Mouse (Mus musculus) G1E (cell line): ENCODE measurements around the gene Cenpa. TPM values are rescaled to one million over a fixed set of nuclear protein-coding genes. Genes with fewer than 3 reads are reported as not detected.

Experiments used
- ATAC-seq: 2 replicates; pipeline ENCODE4 v1.8.0; 2016; ENCODE audit warnings: mild to moderate bottlenecking; ENCODE audit not compliant: insufficient number of reproducible peaks, poor library complexity, low FRiP score, severe bottlenecking; ENCODE audit errors: extremely low read depth
- DNase-seq: peaks from one replicate; pipeline ENCODE4 v3.0.0; 2012; ENCODE audit warnings: low spot score
- H3K27me3 ChIP-seq: 2 replicates; pipeline ENCODE4 v1.6.1; 2012; ENCODE audit warnings: mild to moderate bottlenecking, low read length, inconsistent platforms; ENCODE audit not compliant: insufficient read depth
- H3K36me3 ChIP-seq: replicated peaks from 2 replicates; pipeline ENCODE3; 2012; ENCODE audit warnings: mild to moderate bottlenecking, inconsistent platforms
- H3K4me1 ChIP-seq: 2 replicates; pipeline ENCODE4 v1.6.1; 2012; ENCODE audit warnings: low read depth, low read length, inconsistent platforms, mixed read lengths; ENCODE audit not compliant: insufficient read depth
- H3K4me3 ChIP-seq: 2 replicates; pipeline ENCODE4 v1.5.1; 2012; ENCODE audit warnings: low read depth, mild to moderate bottlenecking, inconsistent platforms, low read length, moderate library complexity, mixed read lengths
- H3K9me3 ChIP-seq: replicated peaks from 2 replicates; pipeline ENCODE4 v1.6.1; 2012; ENCODE audit warnings: inconsistent platforms
- CTCF ChIP-seq: IDR thresholded peaks from 2 replicates; pipeline ENCODE4 v1.5.1; 2012; ENCODE audit warnings: low read depth, low read length, inconsistent platforms, mixed read lengths
- GATA1 ChIP-seq: IDR thresholded peaks from 2 replicates; pipeline ENCODE4 v1.6.1; 2012; ENCODE audit warnings: borderline replicate concordance, low read length, inconsistent platforms, mixed read lengths
- GATA2 ChIP-seq: IDR thresholded peaks from 2 replicates; pipeline ENCODE4 v1.6.1; 2012; ENCODE audit warnings: low read depth, low read length, inconsistent platforms, borderline replicate concordance
- POLR2AphosphoS5 ChIP-seq: IDR thresholded peaks from 2 replicates; pipeline ENCODE4 v1.6.1; 2012; ENCODE audit warnings: low read depth, low read length, inconsistent platforms; ENCODE audit not compliant: insufficient replicate concordance
- TAL1 ChIP-seq: conservative IDR thresholded peaks from 2 replicates; pipeline ENCODE4 v1.6.1; 2012; ENCODE audit warnings: low read depth, low read length, inconsistent platforms, mixed read lengths
- polyA plus RNA-seq: library from polyadenylated mRNA; stranded (reverse); fragments of >175 nt; gene quantifications from 2 replicates; pipeline ENCODE4 v1.2.3, GENCODE M21; 2012
- total RNA-seq, 2 experiments: library from RNA; stranded (forward) in 1 of 2; stranded (reverse) in 1 of 2; fragments of 200-1000 nt in 1 of 2; fragments of >200 nt in 1 of 2; fragmentation: Nextera tagmentation in 1 of 2; gene quantifications; 2 replicates each; pipeline ENCODE4 v1.2.3; 2014 to 2017

The Cenpa gene
- total and polyA plus RNA-seq, 3 experiments: 113 to 307 (median 203) TPM

DNA sequence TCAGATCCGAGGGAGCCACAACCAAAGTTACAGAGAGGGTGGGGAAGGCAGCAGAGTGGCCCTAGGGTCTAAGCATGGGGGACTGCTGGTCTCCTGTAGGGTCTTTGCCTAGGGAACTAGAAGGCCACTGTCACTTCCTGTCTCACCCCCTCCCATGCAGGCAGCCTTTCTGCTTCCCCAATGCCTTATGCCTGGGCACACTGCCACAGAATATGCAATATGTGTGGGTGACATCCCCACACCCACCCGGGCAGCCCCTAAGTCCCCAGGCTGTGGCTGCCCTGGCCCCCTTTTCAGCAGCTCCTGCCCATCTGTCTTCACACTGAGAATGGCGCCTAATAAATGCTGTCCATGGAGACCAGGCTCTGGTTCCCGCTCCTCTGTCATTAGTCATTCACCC, 41.7 kb upstream of the Cenpa start:
- no peak overlapping the region for H3K4me3 ChIP-seq
- no peaks in the 10 kb centered on the region; the same call in 1 of the 2 replicates for H3K4me1 ChIP-seq
- DNase-seq: no peak
- H3K9me3 ChIP-seq: no peaks in the 10 kb centered on the region; the same call in 1 of the 2 replicates
- no peak for TF ChIP-seq GATA2
- TF ChIP-seq POLR2AphosphoS5: no peak
- no peak for TF ChIP-seq CTCF
- TF ChIP-seq GATA1: no peak
- TF ChIP-seq TAL1: no peak
- peaks cover 26% of the 10 kb centered on the region for H3K27me3 ChIP-seq
- H3K36me3 ChIP-seq: no peaks in the 10 kb centered on the region
- ATAC-seq: no peak

DNA sequence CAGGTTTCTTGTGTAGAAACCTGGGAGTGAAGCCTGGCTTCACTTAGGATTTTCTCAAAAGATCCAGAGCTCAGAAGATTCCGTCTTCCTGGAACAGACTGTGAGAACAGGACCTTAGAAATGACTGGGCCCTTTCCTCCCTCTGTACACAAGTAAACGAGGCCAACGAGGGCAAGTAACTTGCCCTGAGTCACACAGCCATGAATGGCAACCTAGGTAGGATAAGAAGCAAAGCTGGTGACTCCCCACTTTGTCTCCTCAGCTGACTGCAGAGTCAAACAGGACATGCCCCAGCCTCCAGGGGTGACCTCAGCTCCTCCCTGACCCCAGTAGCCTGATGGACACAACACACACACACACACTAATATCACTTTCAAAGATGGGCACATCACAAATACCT, 41.2 kb upstream of the Cenpa start:
- H3K4me3 ChIP-seq: no peak overlapping the region
- DNase-seq (no peak), ATAC-seq (no peak)
- no peaks in the 10 kb centered on the region; the same call in 1 of the 2 replicates for H3K4me1 ChIP-seq
- no peaks in the 10 kb centered on the region; the same call in 1 of the 2 replicates for H3K9me3 ChIP-seq
- H3K27me3 ChIP-seq: peaks cover 26% of the 10 kb centered on the region
- H3K36me3 ChIP-seq: no peaks in the 10 kb centered on the region
- TF ChIP-seq CTCF (no peak), GATA2 (no peak), GATA1 (no peak), TAL1 (no peak), POLR2AphosphoS5 (no peak)

DNA sequence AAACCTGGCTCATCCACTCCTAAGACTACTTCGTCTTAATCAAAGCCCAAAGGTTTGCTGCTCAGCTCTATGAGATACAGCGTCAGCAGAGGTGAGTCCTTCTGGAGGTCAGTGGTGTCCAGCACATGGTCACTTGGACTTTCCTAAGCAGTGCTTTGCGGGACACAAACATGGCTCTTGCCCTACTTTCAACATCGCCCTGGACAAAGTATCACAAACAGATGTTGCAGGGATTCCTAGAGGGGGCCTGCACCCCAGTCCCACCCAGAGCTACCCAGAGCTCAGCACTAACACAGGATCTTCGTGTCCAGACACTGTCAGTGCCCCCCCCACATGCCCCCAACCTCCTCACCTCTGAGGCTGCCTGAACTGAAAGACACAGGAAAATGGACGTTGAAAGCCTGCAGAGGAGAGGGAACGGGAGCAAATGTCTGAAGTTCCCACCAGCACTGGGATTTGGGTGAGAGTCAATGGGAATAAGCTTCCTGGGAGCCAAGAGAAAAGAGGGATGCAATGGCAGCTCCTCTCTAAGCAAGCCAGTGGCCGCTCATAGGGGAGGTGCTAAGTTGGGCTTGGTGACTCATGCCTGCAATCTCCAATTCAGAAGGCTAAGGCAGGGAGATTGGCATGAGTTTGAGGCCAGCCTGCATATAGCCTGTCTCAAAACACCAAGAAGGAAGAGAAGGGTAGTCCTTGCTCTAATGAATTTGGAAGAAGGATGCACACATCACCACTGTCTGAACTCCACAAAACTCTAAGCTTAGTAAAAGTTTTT, 40.1 kb upstream of the Cenpa start:
- H3K27me3 ChIP-seq: peaks cover 28% of the 10 kb centered on the region
- no peak overlapping the region for H3K4me3 ChIP-seq
- DNase-seq: no peak
- no peak for ATAC-seq
- no peaks in the 10 kb centered on the region; the same call in 1 of the 2 replicates for H3K9me3 ChIP-seq
- H3K36me3 ChIP-seq: no peaks in the 10 kb centered on the region
- no peaks in the 10 kb centered on the region; the same call in 1 of the 2 replicates for H3K4me1 ChIP-seq
- TF ChIP-seq TAL1 (no peak), GATA2 (no peak), GATA1 (no peak), POLR2AphosphoS5 (no peak), CTCF (no peak)

DNA sequence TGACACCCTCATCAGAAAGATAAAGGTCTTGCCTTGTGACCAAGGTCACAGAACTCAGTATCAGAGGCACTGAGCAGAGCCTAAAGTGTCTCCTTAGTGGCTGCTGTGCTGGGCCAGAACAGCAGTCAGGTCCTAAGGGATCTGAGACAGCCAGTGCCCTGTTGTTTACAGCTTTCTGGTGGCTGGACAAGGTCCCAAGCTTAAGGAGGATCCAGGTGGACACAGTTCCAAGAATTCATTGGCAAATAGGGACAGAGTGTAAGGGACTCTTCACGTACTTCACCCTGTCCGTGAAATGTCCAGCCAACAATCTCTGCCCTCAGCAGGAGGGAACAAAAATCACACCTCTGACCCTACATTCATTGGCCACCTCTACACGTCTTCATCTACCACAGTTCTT, 38.1 kb upstream of the Cenpa start:
- DNase-seq: no peak
- Histone ChIP-seq H3K36me3 (no peaks in the 10 kb centered on the region), H3K4me1 (no peaks in the 10 kb centered on the region), H3K27me3 (peaks cover 21% of the 10 kb centered on the region), H3K4me3 (no peak overlapping the region), H3K9me3 (no peaks in the 10 kb centered on the region)
- no peak for TF ChIP-seq GATA1
- TF ChIP-seq GATA2: no peak
- no peak for TF ChIP-seq CTCF
- no peak for TF ChIP-seq TAL1
- TF ChIP-seq POLR2AphosphoS5: no peak
- ATAC-seq: no peak

DNA sequence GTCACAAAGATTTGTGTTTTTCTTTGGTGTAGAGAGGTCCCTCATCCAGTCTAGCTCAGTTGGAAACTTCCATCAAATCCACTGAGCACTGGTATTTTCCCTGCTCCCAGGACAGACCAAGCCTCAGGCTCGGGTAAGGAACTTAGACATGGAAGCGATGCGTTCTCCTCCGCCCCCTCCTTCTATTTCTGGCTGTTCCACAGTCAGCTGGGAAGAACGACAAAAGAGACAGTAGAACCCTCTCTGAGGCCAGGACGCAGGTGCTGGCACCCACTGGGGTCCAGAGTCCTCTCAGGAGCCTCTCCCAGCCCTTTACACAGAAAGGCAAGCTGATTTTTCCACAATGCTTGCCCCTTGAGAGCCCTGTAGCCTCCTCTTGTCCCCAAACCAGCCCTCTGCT, 36.2 kb upstream of the Cenpa start:
- Histone ChIP-seq H3K9me3 (no peaks in the 10 kb centered on the region), H3K27me3 (peaks cover 18% of the 10 kb centered on the region), H3K4me3 (no peak overlapping the region), H3K4me1 (no peaks in the 10 kb centered on the region), H3K36me3 (no peaks in the 10 kb centered on the region)
- no peak for ATAC-seq
- DNase-seq: no peak
- TF ChIP-seq CTCF (no peak), TAL1 (no peak), GATA1 (no peak), POLR2AphosphoS5 (no peak), GATA2 (no peak)

DNA sequence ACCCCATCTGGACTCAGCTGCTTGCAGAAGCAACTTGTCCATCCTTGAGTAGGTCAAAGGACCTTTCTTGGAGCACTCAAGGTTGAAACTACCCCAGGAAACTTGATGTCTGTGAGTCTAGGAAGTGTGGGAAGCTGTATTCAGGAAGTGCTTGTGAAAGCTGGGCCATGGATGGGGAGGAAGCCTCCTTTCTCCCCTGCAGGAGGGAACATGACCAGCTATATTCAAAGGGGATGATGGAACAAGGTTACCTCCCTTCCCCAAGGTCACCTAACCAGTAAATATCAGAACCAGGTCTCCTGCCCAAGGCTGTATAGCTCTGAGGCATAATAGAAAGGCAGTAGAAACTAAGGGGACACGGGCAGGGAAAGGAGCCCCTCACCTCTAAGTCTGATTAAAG, 34.4 kb upstream of the Cenpa start:
- DNase-seq: no peak
- ATAC-seq: no peak
- Histone ChIP-seq H3K4me3 (no peak overlapping the region), H3K27me3 (peaks cover 24% of the 10 kb centered on the region), H3K9me3 (no peaks in the 10 kb centered on the region), H3K36me3 (no peaks in the 10 kb centered on the region), H3K4me1 (no peaks in the 10 kb centered on the region)
- no peak for TF ChIP-seq GATA1
- TF ChIP-seq CTCF: no peak
- TF ChIP-seq GATA2: no peak
- no peak for TF ChIP-seq POLR2AphosphoS5
- TF ChIP-seq TAL1: no peak
